Mouse (Mus musculus) G1E-ER4 (cell line): ENCODE data around the gene Apoh. TPM values are rescaled to one million over a fixed set of nuclear protein-coding genes. Genes with fewer than 3 reads are reported as not detected.

Experiments
- GATA1 ChIP-seq: IDR thresholded peaks from one replicate; pipeline ENCODE4 v1.8.0; 2012; ENCODE audit warnings: low read length, inconsistent platforms
- polyA plus RNA-seq: library from polyadenylated mRNA; stranded (reverse); fragments of >175 nt; gene quantifications from 2 replicates; pipeline ENCODE4 v1.2.3, GENCODE M21; 2012

The Apoh gene
- polyA plus RNA-seq, 1 experiment, result not detected

GRCm38 (mm10) chr11:108317878-108318277 is 25.3 kb upstream of the Apoh start:
- no peak for TF ChIP-seq GATA1

GRCm38 (mm10) chr11:108319162-108319561 is 24.0 kb upstream of the Apoh start:
- no peak for TF ChIP-seq GATA1

GRCm38 (mm10) chr11:108320561-108320960 is 22.6 kb upstream of the Apoh start:
- no peak for TF ChIP-seq GATA1

- no peak for TF ChIP-seq GATA1
Measured at GRCm38 (mm10) chr11:108322156-108322555, 21.0 kb upstream of the Apoh start.

GRCm38 (mm10) chr11:108325943-108326342 is 17.2 kb upstream of the Apoh start:
- TF ChIP-seq GATA1, result no peak

- TF ChIP-seq GATA1, result no peak
Measured at GRCm38 (mm10) chr11:108330818-108331217, 12.3 kb upstream of the Apoh start.

- no peak for TF ChIP-seq GATA1
Measured at GRCm38 (mm10) chr11:108333006-108333405, 10.1 kb upstream of the Apoh start.

GRCm38 (mm10) chr11:108333583-108334379 is 9.4 kb upstream of the Apoh start:
- no peak for TF ChIP-seq GATA1

- TF ChIP-seq GATA1, result no peak
Measured at GRCm38 (mm10) chr11:108334658-108335057, 8.5 kb upstream of the Apoh start.

- no peak for TF ChIP-seq GATA1
Measured at GRCm38 (mm10) chr11:108335536-108335935, 7.6 kb upstream of the Apoh start.

GRCm38 (mm10) chr11:108336445-108336844 is 6.7 kb upstream of the Apoh start:
- TF ChIP-seq GATA1, result no peak

- no peak for TF ChIP-seq GATA1
Measured at GRCm38 (mm10) chr11:108340293-108340692, 2.9 kb upstream of the Apoh start.

GRCm38 (mm10) chr11:108341783-108342182 is 1.4 kb upstream of the Apoh start:
- TF ChIP-seq GATA1, result no peak

- no peak for TF ChIP-seq GATA1
Measured at GRCm38 (mm10) chr11:108343789-108344462, 772 bp downstream of the Apoh start, which contains the start of gene Prkca. Gene Prkca, minus strand, starts transcription at chr11:108343928.

GRCm38 (mm10) chr11:108344759-108345158 is 1.6 kb downstream of the Apoh start:
- no peak for TF ChIP-seq GATA1

- TF ChIP-seq GATA1, result no peak
Measured at GRCm38 (mm10) chr11:108345321-108345720, 2.2 kb downstream of the Apoh start.

- no peak for TF ChIP-seq GATA1
Measured at GRCm38 (mm10) chr11:108350799-108351198, 7.6 kb downstream of the Apoh start.

- TF ChIP-seq GATA1, result no peak
Measured at GRCm38 (mm10) chr11:108352842-108353388, 9.8 kb downstream of the Apoh start.
